Comparison of ENCODE assay signal across 25 mouse cellular contexts in genomic region chr19:24404716-24405115, GRCm38 (mm10).
DNase-seq lines count a peak whose midpoint lies in the region; ATAC-seq lines count a peak whose summit lies in the region.
"Had no signal": no experiment of that assay in that cellular context is flagged by ENCODE, and none has a peak within 500 bp of the region (broad histone marks: within the 10 kb centered on the region; RNA-seq: fewer than 3 reads in every experiment).

No protein-coding gene starts in this region.

- H3K27ac ChIP-seq in heart, embryonic 11.5 days (ENCODE audit: low read depth, low read length) = no peak overlapping the region
- H3K27ac ChIP-seq: forebrain, embryonic 10.5 days; forebrain, embryonic 13.5 days; heart, embryonic 13.5 days; hindbrain, embryonic 10.5 days; hindbrain, embryonic 13.5 days; intestine, embryonic 15.5 days had no signal

- H3K36me3 ChIP-seq in heart, embryonic 11.5 days (ENCODE audit: control insufficient read depth, insufficient read depth, low read length) = no peaks in the 10 kb centered on the region
- H3K36me3 ChIP-seq: forebrain, embryonic 10.5 days; heart, embryonic 13.5 days; hindbrain, embryonic 10.5 days; hindbrain, embryonic 13.5 days; intestine, embryonic 15.5 days had no signal

- H3K4me2 ChIP-seq in heart, embryonic 11.5 days = no peak overlapping the region
- H3K4me2 ChIP-seq: forebrain, embryonic 13.5 days; heart, embryonic 13.5 days; hindbrain, embryonic 13.5 days; intestine, embryonic 15.5 days had no signal

- H3K4me1 ChIP-seq in heart, embryonic 11.5 days (ENCODE audit: control insufficient read depth, insufficient read depth, low read length) = peaks cover 3% of the 10 kb centered on the region; the same call in 1 of the 2 replicates
- H3K4me1 ChIP-seq: forebrain, embryonic 10.5 days; forebrain, embryonic 13.5 days; hindbrain, embryonic 13.5 days; intestine, embryonic 15.5 days had no signal

- H3K27me3 ChIP-seq in heart, embryonic 11.5 days (ENCODE audit: control insufficient read depth, insufficient read depth, low read length) = no peaks in the 10 kb centered on the region
- H3K27me3 ChIP-seq: CH12.LX; forebrain, embryonic 13.5 days; heart, embryonic 13.5 days; hindbrain, embryonic 13.5 days; intestine, embryonic 15.5 days had no signal

- DNase-seq in adrenal gland, adult 2 months = peak; percentile 61
- DNase-seq in adrenal gland, postnatal 4 days (ENCODE audit: low spot score in 2 of 2) = no peak
- DNase-seq in heart, postnatal 4 days = peak; percentile 27
- DNase-seq in adrenal gland, postnatal 10 days = peak; percentile 33
- DNase-seq in adrenal gland, postnatal 36 days = peak; percentile 65 to 70
- DNase-seq in kidney, postnatal 10 days = no peak
- DNase-seq: B cell, adult 2 months; cerebellum, adult 18-20 months; cerebellum, adult 9-10 months; gastrocnemius, postnatal 10 days; heart, postnatal 14 days; kidney, adult 11 months; kidney, adult 8-10 months had no signal

- H3K4me3 ChIP-seq in heart, embryonic 11.5 days (ENCODE audit: low read depth, low read length) = no peak overlapping the region
- H3K4me3 ChIP-seq: forebrain, embryonic 10.5 days; forebrain, embryonic 13.5 days; heart, embryonic 13.5 days; hindbrain, embryonic 10.5 days; hindbrain, embryonic 13.5 days; intestine, embryonic 15.5 days had no signal

- 84% methylated on average over 3 of the region's 3 CpGs for WGBS in heart, embryonic 11.5 days (ENCODE audit: insufficient replicate concordance)

- no peak overlapping the region for H3K9ac ChIP-seq in heart, embryonic 11.5 days (ENCODE audit: low read depth, low read length)
- H3K9ac ChIP-seq: forebrain, embryonic 13.5 days; heart, embryonic 13.5 days; hindbrain, embryonic 13.5 days; intestine, embryonic 15.5 days had no signal

- no peak for ATAC-seq in heart, embryonic 11.5 days (replicated peaks; ENCODE audit: insufficient number of reproducible peaks, low FRiP score, low TSS enrichment)
- ATAC-seq: forebrain, embryonic 13.5 days; forebrain, embryonic 16.5 days; hindbrain, embryonic 16.5 days; intestine, embryonic 15.5 days; Patski had no signal

- no peaks in the 10 kb centered on the region for H3K9me3 ChIP-seq in heart, embryonic 11.5 days (replicated peaks; ENCODE audit: control insufficient read depth, low read length)
- H3K9me3 ChIP-seq: forebrain, embryonic 10.5 days; forebrain, embryonic 13.5 days; G1E; heart, embryonic 13.5 days; hindbrain, embryonic 10.5 days; hindbrain, embryonic 13.5 days; intestine, embryonic 15.5 days had no signal

Comparison
In these comparisons a context has a peak if more than half of its experiments do, and no peak if none do; other contexts are left out.
1. DNase-seq: peak in adrenal gland, adult 2 months (single experiment), heart, postnatal 4 days (single experiment), adrenal gland, postnatal 10 days (single experiment) and adrenal gland, postnatal 36 days (2 of 2); none in adrenal gland, postnatal 4 days (0 of 2) and kidney, postnatal 10 days (single experiment).